Mouse (Mus musculus): Measurements from ENCODE around the gene Cramp1l.
"Not testable (repeated sequence)": the region's sequence is repeated elsewhere in the genome, so short reads cannot be mapped to it uniquely, and the experiment has no call there.

Cramp1l gene

DNA sequence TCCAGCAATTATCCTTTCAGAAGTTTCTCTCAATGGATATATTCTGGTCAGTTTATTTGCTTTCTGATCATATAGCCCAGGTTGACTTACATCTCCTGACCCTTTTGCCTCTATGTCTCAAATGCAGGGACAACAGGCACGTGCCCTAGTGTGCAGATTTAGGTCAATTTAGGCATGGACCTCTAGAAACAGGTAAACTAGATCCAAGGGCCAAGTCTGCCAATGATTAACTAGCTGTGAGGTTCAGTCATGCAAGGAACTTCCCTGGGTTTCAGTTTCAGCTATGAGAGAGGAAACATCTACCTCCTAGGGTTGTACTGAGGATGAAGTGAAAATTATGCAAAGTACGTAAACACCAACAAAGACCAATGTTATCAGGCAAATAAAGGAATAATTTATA lies 62.3 kb downstream of the Cramp1l start:
- no peak for DNase-seq

DNA sequence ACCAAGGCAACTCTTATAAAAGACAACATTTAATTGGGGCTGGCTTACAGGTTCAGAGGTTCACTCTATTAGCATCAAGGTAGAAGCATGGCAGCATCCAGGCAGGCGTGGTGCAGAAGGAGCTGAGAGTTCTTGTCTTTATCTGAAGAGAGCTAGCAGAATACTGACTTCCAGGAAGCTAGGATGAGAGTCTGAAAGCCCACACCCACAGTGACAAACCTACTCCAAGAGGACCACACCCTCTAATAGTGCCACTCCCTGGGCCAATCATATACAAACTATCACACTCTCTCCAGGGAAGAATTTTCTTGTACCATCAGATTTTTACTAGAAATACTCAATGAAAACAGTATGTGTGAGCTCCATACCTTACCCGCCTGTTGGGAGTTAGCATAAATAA lies 64.9 kb downstream of the Cramp1l start:
- DNase-seq: no peak

GRCm38 (mm10) chr17:24948204-24948603 lies 67.4 kb downstream of the Cramp1l start:
- DNase-seq: no peak

GRCm38 (mm10) chr17:24943589-24943988 lies 72.0 kb downstream of the Cramp1l start:
- not testable (repeated sequence) for DNase-seq

- no peak for DNase-seq
Measured at GRCm38 (mm10) chr17:24943036-24943435, 72.6 kb downstream of the Cramp1l start.

- peak; percentile 27 for DNase-seq
Measured at GRCm38 (mm10) chr17:24942453-24942852, 73.1 kb downstream of the Cramp1l start.

- DNase-seq: no peak
Measured at GRCm38 (mm10) chr17:24937266-24937665, 78.3 kb downstream of the Cramp1l start.

GRCm38 (mm10) chr17:24936259-24937237 lies 79.0 kb downstream of the Cramp1l start, which contains the start of gene Mapk8ip3:
TSS of gene Mapk8ip3 (minus strand) at chr17:24936977.
- peak; percentile 94 for DNase-seq

GRCm38 (mm10) chr17:24935666-24936065 lies 79.9 kb downstream of the Cramp1l start:
- no peak for DNase-seq

DNA sequence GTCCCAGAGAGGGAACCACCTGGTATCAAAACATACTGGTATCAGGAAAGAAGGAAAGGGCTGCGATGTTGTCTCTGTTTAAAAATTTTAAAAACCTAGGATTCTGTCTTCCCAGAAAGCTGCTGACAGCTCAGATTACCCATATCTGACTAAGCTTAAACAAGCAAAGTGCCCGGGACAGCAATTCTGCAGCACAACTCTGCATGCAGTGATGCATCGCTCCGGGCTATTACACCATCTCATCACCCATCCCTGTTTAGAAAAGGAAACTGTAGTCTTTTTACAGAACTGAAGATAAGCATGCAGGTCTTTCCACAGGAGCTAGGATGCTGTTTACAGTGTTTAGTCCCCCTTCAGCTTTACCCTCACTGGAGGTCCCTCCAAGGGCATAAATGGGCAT lies 80.7 kb downstream of the Cramp1l start:
- no peak for DNase-seq

GRCm38 (mm10) chr17:24933163-24933562 lies 82.4 kb downstream of the Cramp1l start:
- DNase-seq: no peak

DNA sequence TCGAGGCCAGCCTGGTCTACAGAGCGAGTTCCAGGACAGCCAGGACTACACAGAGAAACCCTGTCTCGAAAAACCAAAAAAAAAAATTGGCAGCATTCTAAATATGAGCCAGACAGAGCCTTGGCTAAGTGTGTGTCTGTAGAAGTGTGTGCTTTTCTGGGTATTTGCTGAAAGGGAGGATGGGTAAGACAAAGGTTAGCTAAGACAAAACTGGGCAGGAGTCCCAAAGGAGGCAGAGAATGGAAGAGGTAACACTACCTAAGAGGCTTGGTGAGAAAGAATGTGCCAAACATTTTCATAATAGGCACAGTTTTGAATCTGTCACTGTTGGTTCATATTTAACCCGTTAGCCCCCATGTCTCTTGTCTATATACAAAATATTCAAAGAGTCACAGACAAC lies 83.2 kb downstream of the Cramp1l start:
- DNase-seq: no peak

DNA sequence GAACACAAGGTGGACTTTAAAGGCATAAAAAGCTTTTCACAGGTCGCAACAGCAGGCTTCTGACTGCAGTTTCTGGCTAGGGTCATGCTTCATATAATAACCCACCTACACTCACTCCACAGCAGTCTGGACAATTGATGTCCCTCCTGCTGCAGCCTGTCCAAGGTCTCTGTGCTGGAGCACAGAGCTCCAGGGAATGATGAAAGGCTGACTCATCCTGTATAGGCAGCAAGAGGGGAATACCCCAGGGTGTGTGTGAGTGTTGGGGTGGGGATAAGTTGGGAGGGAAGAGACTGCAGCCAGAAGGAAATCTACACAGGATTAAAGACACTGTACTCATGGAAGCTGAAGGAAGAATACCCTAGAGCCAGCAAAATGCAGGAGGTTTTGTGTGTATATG lies 86.1 kb downstream of the Cramp1l start:
- no peak for DNase-seq

GRCm38 (mm10) chr17:24923246-24923645 lies 92.3 kb downstream of the Cramp1l start:
- DNase-seq: no peak

DNA sequence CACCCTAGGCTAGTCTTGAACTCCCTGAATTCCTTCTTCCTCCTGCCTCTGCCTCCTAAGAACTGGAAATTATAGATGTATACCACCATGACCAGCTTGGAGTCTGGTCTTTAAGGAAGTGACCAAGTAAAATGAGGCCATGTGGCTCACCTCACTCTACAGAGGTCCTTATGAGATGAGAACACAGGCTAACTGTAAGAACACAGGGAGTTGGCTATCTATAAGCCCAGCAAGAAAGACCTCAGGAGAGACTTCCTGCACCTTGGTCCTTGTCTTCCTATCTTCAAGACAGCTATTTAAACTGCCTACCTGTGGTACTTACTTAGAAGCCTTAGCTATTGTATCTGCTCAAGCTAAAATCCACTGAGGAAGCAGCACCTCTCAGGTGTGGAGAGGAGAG lies 101.6 kb downstream of the Cramp1l start:
- no peak for DNase-seq

Measured in cerebellum, adult 11 months (tissue).